Mouse (Mus musculus) kidney, adult 2 months (tissue): Measurements from ENCODE around the gene Gpa33.

Experiments used
- CTCF ChIP-seq: fragments of 200-500 bp; conservative IDR thresholded peaks from 2 replicates; pipeline ENCODE4 v1.5.1; 2011; ENCODE audit warnings: low read depth, mild to moderate bottlenecking, control low read depth, low read length, moderate library complexity, mixed read lengths; ENCODE audit not compliant: insufficient read depth, insufficient read length
- POLR2A ChIP-seq: fragments of 200-500 bp; IDR thresholded peaks from one replicate; pipeline ENCODE4 v1.6.1; 2011; ENCODE audit warnings: low read depth, low read length, control low read depth

DNA sequence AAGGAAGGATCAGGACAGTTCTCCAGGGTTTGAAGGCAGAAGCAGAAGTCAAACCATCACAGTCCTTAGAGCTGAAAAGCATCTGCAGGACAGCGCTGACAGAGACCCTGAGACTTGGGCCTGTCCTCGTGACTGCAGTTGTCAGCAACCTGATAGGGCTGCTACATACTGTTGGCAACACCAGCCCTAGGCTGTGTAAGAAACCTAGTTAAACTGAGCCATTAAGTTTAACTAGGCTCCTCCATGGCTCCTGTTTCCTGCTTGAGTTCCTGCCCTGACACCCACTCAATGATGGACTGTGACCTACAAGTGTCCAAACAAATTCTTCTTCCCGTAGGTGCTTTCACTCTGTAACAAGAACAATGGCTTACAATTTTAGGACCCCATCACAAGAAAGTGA lies 75.1 kb downstream of the Gpa33 start:
- TF ChIP-seq POLR2A: no peak
- TF ChIP-seq CTCF: no peak
